Mouse (Mus musculus) layer of hippocampus, adult 8-10 months (tissue): ENCODE measurements around the gene Asdurf. TPM values are rescaled to one million over a fixed set of nuclear protein-coding genes. Genes with fewer than 3 reads are reported as not detected.
"Not testable (repeated sequence)": the region's sequence is repeated elsewhere in the genome, so short reads cannot be mapped to it uniquely, and the experiment has no call there.

Experiments used
- DNase-seq, 2 experiments: peaks; one replicate each; pipeline ENCODE4 v3.0.0; 2022; ENCODE audit warnings: low spot score in 2 of 2
- total RNA-seq, 4 experiments: library from RNA; stranded (reverse); gene quantifications; 2 replicates each; pipeline ENCODE4 v1.2.4; 2022

Gene Asdurf
- total RNA-seq = 1 to 10 TPM in 2 of 4 experiments, not detected in 2; 2.4 to 6.0 TPM

DNA sequence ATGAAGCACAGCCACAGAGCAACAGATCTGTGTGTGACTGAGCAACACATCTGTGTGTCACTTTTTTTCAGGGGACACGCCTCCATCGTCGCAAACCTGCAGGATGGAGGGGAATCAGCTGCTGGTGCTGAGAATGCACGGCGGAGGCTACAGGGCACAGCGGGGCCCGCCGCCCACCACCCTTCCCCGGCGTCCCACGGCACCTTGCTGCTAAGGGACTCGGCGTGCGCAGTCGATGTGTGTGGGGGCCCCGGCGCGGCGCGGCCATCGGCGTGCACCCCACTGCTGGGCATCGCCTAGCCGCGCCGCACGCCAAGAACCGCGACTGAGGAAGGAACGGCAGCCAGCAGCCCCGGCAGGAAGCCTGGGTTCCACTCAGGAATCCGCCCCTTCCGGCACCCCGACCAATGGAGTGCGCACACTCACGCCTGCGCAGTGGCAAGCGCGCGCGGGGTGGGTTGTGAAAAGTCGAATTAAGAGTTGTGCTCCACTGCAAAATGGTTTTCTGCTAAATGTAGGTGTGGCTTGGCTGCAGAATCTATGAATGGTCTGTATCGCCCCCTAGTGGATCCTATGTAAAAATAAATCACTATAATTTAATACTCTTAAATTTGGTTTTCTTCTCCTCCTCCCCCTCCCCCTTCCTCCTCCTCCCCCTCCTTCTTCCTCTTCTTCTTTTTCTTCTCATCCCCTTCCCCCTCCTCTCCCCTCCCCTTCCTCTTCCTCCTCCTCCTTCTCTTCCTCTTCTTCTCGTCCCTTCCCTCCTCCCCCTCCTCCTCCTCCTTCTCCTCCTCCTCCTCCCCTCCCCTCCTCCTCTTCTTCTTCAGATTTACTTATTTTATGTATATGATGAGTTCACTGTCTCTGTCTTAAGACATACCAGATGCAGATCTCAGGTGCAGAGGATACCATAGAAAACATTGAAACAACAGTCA lies at the start of gene Asdurf, which contains the start of the genes Gm28551 and Asnsd1:
Gene Asdurf, minus strand, starts transcription at position 293 of the 935 bp plus-strand sequence.
Gene Gm28551, minus strand, starts transcription at position 341 of the 935 bp plus-strand sequence.
Gene Asnsd1, minus strand, starts transcription at position 426 of the 935 bp plus-strand sequence.
- peak; percentile 96 to 97 for DNase-seq

DNA sequence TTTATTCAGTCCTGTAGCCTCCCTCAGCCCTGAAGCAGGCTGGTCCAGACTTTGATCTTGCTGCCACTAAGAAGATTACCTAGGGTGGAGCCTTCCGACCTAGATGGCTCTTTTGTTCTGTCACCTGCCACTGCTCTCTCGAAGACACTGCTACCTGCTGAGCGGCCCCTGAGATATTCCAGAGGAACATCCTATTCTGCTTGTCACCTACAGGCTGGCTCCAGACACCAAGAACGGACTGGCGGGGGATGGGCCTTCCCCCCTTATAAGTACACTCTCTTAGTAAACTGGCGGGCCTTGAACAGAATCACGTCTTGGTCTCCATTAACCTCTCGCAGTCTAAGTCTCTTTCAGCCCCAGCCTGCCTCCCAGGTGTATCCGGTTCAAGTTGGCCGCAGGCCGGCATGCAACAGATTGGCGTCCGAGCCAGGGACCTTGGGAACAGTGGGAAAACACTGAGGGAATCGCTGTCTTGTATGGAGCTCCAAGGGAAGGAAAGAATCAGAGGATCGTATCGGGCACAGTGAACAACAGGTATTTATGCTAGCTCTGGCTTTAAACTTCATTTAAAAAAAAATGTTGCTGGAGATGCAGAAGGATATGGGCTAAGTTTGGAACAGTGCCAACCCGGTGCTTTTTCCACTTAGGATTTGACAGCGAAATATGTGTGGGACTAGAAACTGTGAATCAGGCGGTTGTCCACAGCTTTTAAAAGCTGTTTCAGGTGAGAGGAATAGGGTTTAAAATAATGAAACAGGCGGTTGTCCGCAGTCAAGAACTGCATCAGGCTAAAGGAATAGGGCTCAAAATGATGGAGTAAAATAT lies 41.7 kb upstream of the Asdurf start:
- peak in 1 of 2 experiments; percentile 6 for DNase-seq

DNA sequence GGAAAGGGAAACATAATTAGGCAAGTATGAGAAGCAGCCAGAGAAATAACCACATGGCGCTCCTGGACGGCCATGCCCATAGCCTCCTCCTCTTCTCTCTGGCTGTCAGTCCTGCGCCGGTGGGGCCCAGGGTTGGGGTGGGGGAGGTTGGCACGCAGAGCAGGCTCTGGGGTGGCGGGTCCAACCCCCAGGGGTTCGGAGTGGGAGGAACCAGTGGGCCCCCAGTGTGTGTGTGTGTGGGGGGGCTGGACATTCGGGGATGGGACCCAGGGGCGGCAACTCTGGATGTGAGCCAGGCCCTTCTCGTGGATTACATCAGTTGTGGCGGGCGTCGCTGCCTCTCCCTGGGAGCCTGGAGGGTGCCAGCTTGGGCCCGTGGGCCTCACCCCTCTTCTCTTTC lies 36.3 kb upstream of the Asdurf start:
- no peak for DNase-seq

DNA sequence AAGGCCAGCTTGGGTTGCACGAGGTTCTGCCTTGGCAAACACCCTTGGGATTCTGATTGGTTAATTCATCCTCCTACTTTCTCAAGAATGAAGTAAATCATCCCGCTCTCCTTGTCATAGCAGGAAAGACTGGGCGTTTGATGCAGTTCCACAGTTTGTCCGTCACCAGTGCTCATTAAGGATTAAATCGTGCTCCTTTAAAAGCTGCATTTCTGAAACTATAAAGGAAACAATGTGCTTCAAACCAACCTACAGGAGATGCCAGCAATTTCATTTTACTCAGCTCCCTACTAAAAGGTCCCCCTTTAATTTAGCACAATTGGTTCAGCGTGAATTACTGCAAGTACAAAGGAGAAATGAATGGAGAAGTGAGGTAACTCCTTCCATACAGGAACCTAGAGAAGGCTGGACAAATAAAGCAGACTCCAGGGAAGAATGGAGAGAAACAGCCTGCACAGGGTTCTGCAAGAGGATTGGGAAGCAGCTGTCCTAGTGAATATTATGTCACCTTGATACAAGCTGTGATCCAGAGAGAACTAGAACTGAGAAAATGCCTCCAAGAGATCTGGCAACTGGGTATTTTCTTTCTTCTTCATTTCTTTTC lies 31.8 kb upstream of the Asdurf start:
- DNase-seq = no peak

DNA sequence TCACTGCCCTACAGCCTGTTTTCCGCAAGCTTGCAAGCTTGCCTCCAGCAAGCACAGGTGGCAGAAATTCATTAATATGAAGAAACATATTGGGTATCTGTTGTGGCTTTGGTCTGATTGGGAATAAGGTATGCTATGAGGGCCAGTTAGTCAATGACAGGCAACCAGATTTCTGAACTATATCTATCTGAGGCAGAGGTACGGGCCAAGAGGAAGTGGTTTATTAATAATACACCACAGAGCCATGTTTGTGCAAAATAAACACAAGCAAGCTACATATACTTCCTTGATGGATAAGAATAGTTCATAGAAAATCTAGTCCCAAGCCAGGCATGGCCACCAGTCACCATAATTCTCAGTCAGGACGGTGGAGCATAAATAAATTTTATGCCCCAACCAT lies 25.3 kb upstream of the Asdurf start:
- DNase-seq = no peak

DNA sequence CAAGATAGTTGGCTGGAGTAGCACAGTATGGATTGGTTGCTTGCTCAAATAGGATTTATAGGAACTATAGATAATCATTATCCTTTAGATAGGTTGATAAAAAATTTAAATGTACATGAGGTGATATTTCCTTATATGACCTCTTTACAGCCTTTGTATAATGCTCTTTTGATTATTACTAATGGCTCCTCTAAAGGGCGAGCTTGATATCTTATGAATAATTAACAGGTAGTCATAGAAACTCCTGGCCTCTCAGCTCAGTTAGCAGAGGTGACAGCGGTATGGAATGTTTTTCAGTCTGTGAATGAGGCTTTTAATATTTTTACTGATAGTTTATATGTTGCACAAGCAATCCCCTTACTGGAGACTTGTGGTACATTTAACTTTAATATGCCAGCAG lies 23.5 kb upstream of the Asdurf start:
- not testable (repeated sequence) for DNase-seq

DNA sequence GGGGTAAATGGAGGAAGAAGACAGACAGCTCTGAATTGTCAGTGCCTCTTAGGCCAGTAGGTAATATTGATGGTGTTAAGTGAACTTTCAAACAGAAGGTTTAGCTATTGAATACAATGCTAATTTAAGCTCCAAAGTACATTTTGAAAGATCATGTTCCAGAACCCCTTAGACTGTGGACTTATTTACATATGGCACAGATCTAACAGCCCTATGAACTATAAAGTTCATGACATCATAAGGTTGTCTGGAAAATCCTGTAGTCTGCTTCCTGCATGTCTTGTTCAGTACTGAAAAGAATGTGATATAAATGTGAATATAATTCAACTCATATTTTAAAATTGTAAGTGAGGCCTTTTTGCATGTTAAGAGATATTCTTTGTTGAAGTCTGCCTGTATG lies 6.6 kb upstream of the Asdurf start:
- no peak for DNase-seq

DNA sequence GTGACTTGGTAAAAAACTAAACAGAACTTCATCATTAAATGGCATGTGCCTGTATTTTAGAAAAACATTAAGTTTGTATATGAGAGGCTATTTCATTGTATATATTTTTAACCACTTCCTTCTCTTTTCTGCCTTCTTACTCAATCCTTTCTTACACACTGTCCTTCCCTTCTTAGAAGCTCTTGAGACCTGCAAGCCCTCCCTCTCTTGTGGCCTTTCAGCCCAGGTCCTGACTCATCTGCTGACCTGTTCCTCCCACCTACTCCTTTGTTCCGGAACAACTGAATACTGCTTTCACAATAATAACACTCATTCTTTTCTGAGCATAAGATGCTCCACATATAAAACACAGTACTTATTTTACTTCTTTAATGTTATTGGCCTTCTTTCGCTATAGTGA lies 11.3 kb downstream of the Asdurf start:
- no peak for DNase-seq

DNA sequence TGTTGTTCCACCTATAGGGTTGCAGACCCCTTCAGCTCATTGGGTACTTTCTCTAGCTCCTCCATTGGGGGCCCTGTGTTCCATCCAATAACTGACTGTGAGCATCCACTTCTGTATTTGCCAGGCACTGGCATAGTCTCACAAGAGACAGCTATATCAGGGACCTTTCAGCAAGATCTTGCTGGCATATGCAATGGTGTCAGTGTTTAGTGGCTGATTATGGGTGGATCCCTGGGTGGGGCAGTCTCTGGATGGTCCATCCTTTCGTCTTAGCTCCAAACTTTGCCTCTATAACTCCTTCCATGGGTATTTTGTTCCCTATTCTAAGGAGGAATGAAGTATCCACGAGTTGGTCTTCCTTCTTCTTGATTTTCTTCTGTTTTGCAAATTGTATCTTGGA lies 15.0 kb downstream of the Asdurf start:
- not testable (repeated sequence) for DNase-seq

DNA sequence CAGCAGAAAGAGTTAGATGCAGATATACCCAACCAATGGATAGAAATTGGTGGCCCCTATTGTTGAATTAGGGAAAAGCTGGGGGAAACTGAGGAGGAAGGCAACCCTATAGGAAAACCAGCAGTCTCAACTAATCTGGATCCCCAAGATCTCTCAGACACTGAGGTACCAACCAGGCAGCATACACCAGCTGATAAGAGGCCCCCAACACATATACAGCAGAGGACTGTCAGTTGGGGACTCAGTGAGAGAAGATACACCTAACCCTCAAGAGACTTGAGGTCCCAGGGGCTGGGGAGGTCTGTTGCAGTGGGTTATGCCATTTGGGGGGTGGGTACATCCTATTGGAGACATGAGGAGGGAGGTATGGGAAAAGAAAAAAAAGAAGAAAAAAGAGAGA lies 17.0 kb downstream of the Asdurf start:
- DNase-seq = no peak

DNA sequence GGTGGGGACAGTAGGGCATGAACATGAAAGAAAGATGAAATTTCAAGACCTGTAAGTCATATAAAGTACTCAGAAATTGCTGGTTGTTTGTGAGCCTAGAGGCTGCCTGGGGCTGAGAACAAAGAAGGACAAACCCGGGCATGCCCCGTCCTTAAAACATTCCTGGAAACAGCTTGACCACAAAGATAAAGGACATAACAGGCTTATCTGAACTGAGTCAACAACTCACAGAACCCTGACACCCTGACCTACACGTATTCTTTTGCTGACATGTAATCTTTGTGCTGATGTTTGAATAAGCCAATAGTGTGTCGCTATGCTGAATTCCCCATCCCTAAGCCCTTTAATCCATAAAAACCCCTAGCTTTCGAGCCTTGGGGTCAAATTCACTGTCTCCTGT lies 18.9 kb downstream of the Asdurf start:
- DNase-seq = not testable (repeated sequence)

DNA sequence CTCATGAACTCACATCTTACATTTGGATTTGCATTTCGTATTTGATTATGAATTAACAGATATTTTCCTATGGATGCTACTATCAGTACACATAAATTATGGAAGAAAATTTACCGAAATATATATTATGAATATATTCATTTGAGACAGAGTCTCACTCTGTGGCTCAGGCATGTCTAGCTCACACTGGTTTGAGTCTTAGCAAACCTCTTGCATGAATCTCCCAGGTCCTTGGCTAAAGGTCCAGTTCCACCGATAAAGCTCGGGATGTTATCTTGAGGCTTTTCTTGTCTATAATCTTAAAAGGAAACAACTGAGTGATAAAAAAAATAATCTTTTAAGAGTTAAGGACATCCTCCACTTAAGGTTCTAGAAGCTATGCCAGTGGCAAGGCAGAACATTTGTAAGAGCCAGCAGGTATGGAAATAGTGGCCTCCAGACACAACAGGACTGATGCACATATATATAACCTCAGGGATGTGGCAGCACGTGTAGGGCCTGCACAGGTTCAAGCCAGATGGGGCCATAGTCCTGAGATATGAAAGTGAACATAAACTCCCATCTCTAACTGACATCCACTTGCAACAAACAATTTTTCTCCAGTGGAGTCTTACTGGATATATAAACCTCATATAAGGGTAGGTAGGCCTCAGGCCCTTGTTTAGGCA lies 27.5 kb downstream of the Asdurf start:
- no peak for DNase-seq

DNA sequence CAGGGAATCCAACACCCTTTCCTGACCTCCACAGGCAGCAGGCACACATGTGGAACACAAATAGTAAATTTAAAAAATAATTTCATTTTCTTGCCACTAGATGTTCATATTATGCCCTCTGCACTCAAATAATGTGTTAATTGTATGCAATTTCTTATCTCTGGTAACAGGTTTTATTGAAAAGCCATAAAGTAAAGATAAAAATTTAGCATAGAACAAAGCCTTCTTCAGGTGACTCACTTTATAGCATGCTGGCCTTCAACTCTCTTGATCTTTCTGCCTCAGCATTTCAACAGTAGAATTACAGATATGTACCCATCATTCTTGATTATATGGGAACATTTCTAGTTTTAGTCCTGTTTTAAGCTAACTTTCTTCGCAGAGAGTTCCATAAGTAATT lies 28.1 kb downstream of the Asdurf start:
- DNase-seq = no peak

DNA sequence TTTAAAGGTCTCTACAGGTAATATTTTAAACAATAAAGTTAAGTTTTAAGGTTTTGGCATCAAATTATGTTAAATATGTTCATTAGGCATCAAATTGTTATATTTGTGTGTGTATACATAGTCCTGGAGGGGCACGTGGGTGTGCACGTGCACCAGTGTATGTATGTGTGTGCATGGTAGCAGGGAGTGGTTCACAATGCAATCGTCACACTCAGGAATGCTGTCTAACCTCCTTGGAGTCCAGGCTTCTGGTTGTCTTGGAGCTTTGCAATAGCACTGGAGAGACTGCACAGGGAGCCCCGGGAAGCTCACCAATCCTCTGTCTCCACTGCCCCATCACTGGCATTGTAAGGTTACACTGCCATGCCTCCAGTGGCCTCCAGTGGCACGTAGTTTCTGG lies 29.2 kb downstream of the Asdurf start:
- no peak for DNase-seq

DNA sequence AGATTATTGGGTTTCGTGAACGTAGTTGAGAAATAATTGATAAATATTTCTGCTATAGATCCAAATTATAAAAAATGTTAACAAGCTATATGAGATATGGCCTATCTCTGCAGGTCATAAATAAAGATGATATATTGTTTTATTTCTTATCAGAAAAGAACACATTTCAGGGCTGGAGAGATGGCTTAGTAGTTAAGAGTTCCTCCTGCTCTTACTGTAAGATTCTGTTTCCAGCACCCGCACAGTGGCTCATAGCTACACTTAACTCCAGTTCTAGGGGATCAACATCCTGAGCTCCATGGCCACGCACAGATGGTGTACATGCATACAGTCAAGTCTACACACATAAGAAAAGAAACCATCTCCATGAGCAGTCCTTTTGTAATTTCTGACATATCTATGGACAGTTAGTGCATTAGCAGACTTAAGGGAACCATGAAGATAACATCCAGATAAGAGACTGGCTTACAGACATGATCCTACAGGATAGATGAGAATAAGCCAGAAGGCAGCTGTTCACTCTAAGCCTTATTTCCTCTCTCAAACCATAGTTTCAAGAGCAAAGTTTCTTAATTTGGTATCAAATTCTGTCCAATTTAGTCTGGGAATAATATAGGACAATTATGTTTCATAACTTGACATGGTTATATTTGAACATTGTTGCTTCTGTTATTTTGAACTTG lies 30.6 kb downstream of the Asdurf start:
- DNase-seq = no peak

DNA sequence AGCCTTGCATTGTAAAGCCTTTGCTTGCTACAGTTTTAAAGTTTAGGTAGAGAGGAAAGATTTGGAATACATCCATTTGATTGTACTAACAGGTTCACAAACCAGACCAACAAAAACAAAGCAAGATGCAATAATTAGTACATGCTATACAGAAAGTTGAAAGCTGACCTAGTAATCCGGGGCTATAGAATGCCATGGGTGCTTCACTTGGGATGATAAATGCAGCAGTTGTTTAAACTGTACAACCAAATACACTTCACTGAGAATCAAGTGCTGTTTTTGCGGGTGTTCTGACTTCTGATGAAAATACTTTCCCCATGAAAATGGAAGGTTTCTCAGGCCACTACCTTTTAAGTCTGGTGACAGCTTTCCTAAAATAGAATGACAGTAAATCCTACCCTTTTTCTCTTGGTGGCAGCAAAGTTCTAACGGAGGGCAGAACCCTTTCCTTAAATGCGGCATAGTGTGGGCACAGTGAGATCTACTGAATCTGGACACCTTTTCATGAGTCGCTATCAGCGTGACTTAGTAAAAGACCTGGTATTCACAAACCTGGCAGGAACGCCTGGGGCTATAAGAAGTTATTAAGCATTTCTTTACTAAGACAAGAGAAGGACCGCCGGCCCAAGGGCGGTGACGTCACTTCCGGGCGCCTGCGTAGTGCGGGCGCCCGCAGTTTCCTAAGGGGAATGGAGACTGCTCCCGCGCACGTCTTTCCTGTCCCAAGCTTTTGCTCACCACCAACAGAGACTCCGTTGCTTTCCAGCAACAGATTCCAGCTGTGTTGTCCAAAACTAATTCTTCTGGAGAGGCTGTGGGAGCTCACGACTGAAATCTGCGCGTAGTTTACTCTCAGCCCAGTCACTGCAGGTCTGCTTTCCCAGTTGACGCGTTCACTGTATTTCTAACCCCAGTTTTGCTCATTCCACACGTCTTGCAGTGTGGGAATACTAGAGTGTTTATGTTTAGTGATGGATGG lies 39.1 kb downstream of the Asdurf start, which contains the start of gene Osgepl1:
Gene Osgepl1, plus strand, starts transcription at position 636 of the 979 bp plus-strand sequence.
- DNase-seq = peak; percentile 70 to 84

DNA sequence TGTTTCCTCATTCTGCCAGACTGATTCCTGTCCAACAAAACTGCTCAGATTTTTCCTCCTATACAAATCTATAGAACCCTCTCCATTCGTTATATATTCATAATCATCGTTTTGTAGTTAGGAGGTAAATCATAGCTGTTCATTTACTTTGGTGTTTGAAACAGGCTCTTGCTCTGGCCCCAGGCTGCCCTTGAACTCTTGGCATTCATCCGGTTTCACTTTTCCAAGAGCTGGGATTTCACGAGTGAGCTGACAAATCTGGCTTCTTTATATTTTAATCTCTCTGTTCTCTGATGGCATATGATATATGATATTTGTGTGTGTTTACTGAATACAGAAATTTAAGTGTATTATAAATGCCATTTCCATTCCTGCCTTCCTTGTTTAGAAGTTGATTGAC lies 51.9 kb downstream of the Asdurf start:
- DNase-seq = no peak
